In genomic region chr9:78296089-78296488, GRCm38 (mm10) we compare ENCODE assay signal across 9 mouse cellular contexts. TPM values are rescaled to one million over a fixed set of nuclear protein-coding genes. Genes with fewer than 3 reads are reported as not detected.
DNase-seq lines count a peak whose midpoint lies in the region; ATAC-seq and TF ChIP-seq lines count a peak whose summit lies in the region.
"Not testable (repeated sequence)": the region's sequence is repeated elsewhere in the genome, so short reads cannot be mapped to it uniquely, and the experiment has no call there.
"Had no signal": no experiment of that assay in that cellular context is flagged by ENCODE, and none has a peak within 500 bp of the region (broad histone marks: within the 10 kb centered on the region; RNA-seq: fewer than 3 reads in every experiment).

No protein-coding gene starts in this region.

- H3K9me3 ChIP-seq in forebrain, embryonic 13.5 days (replicated peaks); hindbrain, embryonic 11.5 days (ENCODE audit: control insufficient read depth, low read length): not testable (repeated sequence)

- not testable (repeated sequence) for H3K4me2 ChIP-seq in forebrain, embryonic 13.5 days; hindbrain, embryonic 11.5 days (replicated peaks; ENCODE audit: low read depth, low read length)

- not testable (repeated sequence) for H3K4me3 ChIP-seq in forebrain, embryonic 13.5 days; hindbrain, embryonic 11.5 days (ENCODE audit: low read depth, low read length)

- WGBS in forebrain, embryonic 13.5 days = 13% methylated on average over 6 of the region's 6 CpGs
- 11% methylated on average over 6 of the region's 6 CpGs for WGBS in hindbrain, embryonic 11.5 days

- in situ Hi-C loops in Patski (cut with MboI; ENCODE audit: low pct_unique_long_range_greater_than_20kb) = not testable (repeated sequence)

- CTCF ChIA-PET in Patski (lab: Charles Lee) = not testable (repeated sequence)

- POLR2A ChIA-PET in Patski (lab: Charles Lee) = not testable (repeated sequence)

- H3K36me3 ChIP-seq in forebrain, embryonic 13.5 days (ENCODE audit: poor library complexity, severe bottlenecking); hindbrain, embryonic 11.5 days (ENCODE audit: control insufficient read depth, insufficient read depth, low read length): not testable (repeated sequence)

- not testable (repeated sequence) for H3K4me1 ChIP-seq in forebrain, embryonic 13.5 days; hindbrain, embryonic 11.5 days (replicated peaks; ENCODE audit: control insufficient read depth, insufficient read depth, low read length)

- peak; percentile 35 for ATAC-seq in Patski
- peak; percentile 48; the same call in 1 of the 2 replicates for ATAC-seq in forebrain, embryonic 13.5 days
- not testable (repeated sequence) for ATAC-seq in hindbrain, embryonic 11.5 days (ENCODE audit: low FRiP score)
- ATAC-seq in megakaryocyte-erythroid progenitor cell, adult 5-6 weeks (replicated peaks; ENCODE audit: low FRiP score, low TSS enrichment, poor library complexity, severe bottlenecking) = peak; percentile 81

- peak; percentile 71 for TF ChIP-seq CTCF in Patski (IDR thresholded peaks at IDR 0.05)

- DNase-seq in Patski (ENCODE audit: low read depth, low spot score) = not testable (repeated sequence)
- DNase-seq in cerebellum, adult 18-20 months = peak; percentile 33 to 40
- peak; percentile 77 for DNase-seq in hindbrain, embryonic 11.5 days (ENCODE audit: low spot score)
- peak; percentile 30 to 53 for DNase-seq in layer of hippocampus, postnatal 10 days (ENCODE audit: low spot score in 2 of 2)
- peak; percentile 21 to 31 for DNase-seq in right cerebral cortex, postnatal 10 days (ENCODE audit: low spot score in 2 of 2)

- H3K27me3 ChIP-seq in Patski; forebrain, embryonic 13.5 days; hindbrain, embryonic 11.5 days (ENCODE audit: control insufficient read depth, insufficient read depth, low read length): not testable (repeated sequence)

- not testable (repeated sequence) for H3K9ac ChIP-seq in forebrain, embryonic 13.5 days; hindbrain, embryonic 11.5 days (ENCODE audit: low read depth, low read length)

- not testable (repeated sequence) for H3K27ac ChIP-seq in forebrain, embryonic 13.5 days; hindbrain, embryonic 11.5 days (ENCODE audit: low read depth, low read length)

RNA-seq across cellular contexts. Expression of gene Gm10639, which starts 6.4 kb away (rescaled TPM):
- 0.26 TPM for polyA plus RNA-seq in Patski (2021)
- polyA plus RNA-seq in forebrain, embryonic 13.5 days (2015; fragmentation: Nextera tagmentation; extraction: Ambion mirVana) = not detected in 2 replicates
- not detected in 2 replicates for polyA plus RNA-seq in hindbrain, embryonic 11.5 days (2014; fragmentation: Nextera tagmentation; extraction: Ambion mirVana)
- not detected for total RNA-seq in layer of hippocampus, postnatal 10 days (2021)
- not detected in 2 replicates for total RNA-seq in megakaryocyte-erythroid progenitor cell, adult 5-6 weeks (2014; fragmentation: Nextera tagmentation)
- total RNA-seq in megakaryocyte-erythroid progenitor cell, adult 5-6 weeks (2017) = not detected in 2 replicates

RNA-seq across cellular contexts. Expression of gene Omt2a, which starts 18.5 kb away (rescaled TPM):
- polyA plus RNA-seq in Patski (2021) = not detected
- polyA plus RNA-seq in forebrain, embryonic 13.5 days (2015; fragmentation: Nextera tagmentation; extraction: Ambion mirVana) = not detected in 2 replicates
- polyA plus RNA-seq in hindbrain, embryonic 11.5 days (2014; fragmentation: Nextera tagmentation; extraction: Ambion mirVana) = not detected in 2 replicates
- not detected for total RNA-seq in layer of hippocampus, postnatal 10 days (2021)
- not detected in 2 replicates for total RNA-seq in megakaryocyte-erythroid progenitor cell, adult 5-6 weeks (2014; fragmentation: Nextera tagmentation)
- total RNA-seq in megakaryocyte-erythroid progenitor cell, adult 5-6 weeks (2017) = not detected in 2 replicates
- polyA plus RNA-seq: kidney, embryonic 14.5 days; stomach, embryonic 16.5 days had no signal

RNA-seq across cellular contexts. Expression of gene Omt2b, which starts 31.3 kb away (rescaled TPM):
- not detected for polyA plus RNA-seq in Patski (2021)
- polyA plus RNA-seq in forebrain, embryonic 13.5 days (2015; fragmentation: Nextera tagmentation; extraction: Ambion mirVana) = not detected in 2 replicates
- polyA plus RNA-seq in hindbrain, embryonic 11.5 days (2014; fragmentation: Nextera tagmentation; extraction: Ambion mirVana) = not detected in 2 replicates
- total RNA-seq in layer of hippocampus, postnatal 10 days (2021) = not detected
- not detected in 2 replicates for total RNA-seq in megakaryocyte-erythroid progenitor cell, adult 5-6 weeks (2014; fragmentation: Nextera tagmentation)
- not detected in 2 replicates for total RNA-seq in megakaryocyte-erythroid progenitor cell, adult 5-6 weeks (2017)
- polyA plus RNA-seq: kidney, embryonic 14.5 days; stomach, embryonic 16.5 days had no signal

RNA-seq across cellular contexts. Expression of gene Gm3776, which starts 39.2 kb away (rescaled TPM):
- 0.51 TPM for polyA plus RNA-seq in Patski (2021)
- not detected in 2 replicates for polyA plus RNA-seq in forebrain, embryonic 13.5 days (2015; fragmentation: Nextera tagmentation; extraction: Ambion mirVana)
- not detected in 2 replicates for polyA plus RNA-seq in hindbrain, embryonic 11.5 days (2014; fragmentation: Nextera tagmentation; extraction: Ambion mirVana)
- total RNA-seq in layer of hippocampus, postnatal 10 days (2021) = not detected
- not detected in 2 replicates for total RNA-seq in megakaryocyte-erythroid progenitor cell, adult 5-6 weeks (2014; fragmentation: Nextera tagmentation)
- total RNA-seq in megakaryocyte-erythroid progenitor cell, adult 5-6 weeks (2017) = not detected in 2 replicates
- polyA plus RNA-seq: kidney, embryonic 14.5 days had no signal

RNA-seq across cellular contexts. Expression of gene Gsta2, which starts 59.5 kb away (rescaled TPM):
- 2.1 TPM for polyA plus RNA-seq in Patski (2021)
- polyA plus RNA-seq in forebrain, embryonic 13.5 days (2015; fragmentation: Nextera tagmentation; extraction: Ambion mirVana) = not detected in 2 replicates
- polyA plus RNA-seq in hindbrain, embryonic 11.5 days (2014; fragmentation: Nextera tagmentation; extraction: Ambion mirVana) = not detected in 2 replicates
- not detected for total RNA-seq in layer of hippocampus, postnatal 10 days (2021)
- total RNA-seq in megakaryocyte-erythroid progenitor cell, adult 5-6 weeks (2014; fragmentation: Nextera tagmentation) = not detected in 2 replicates
- not detected in 2 replicates for total RNA-seq in megakaryocyte-erythroid progenitor cell, adult 5-6 weeks (2017)
